Mouse (Mus musculus) kidney, postnatal 10 days (tissue): Measurements from ENCODE around the gene Atp6v1g2.
A peak's percentile ranks its signal among the peaks of the same experiment; 100 is the strongest.
"Not testable (repeated sequence)": the region's sequence is repeated elsewhere in the genome, so short reads cannot be mapped to it uniquely, and the experiment has no call there.

ENCODE experiments used
- DNase-seq: peaks from one replicate; pipeline ENCODE4 v3.0.0; 2021; ENCODE audit warnings: mixed read lengths

Atp6v1g2 gene

GRCm38 (mm10) chr17:35204494-35205379, 28.7 kb upstream of the Atp6v1g2 start, which contains the start of gene Lta:
TSS of gene Lta (minus strand) at chr17:35205351.
- no peak for DNase-seq

GRCm38 (mm10) chr17:35205380-35205769, 28.1 kb upstream of the Atp6v1g2 start:
- DNase-seq, result no peak

- DNase-seq, result no peak
Observed at GRCm38 (mm10) chr17:35209785-35210535, 23.5 kb upstream of the Atp6v1g2 start.

- DNase-seq, result no peak
Observed at GRCm38 (mm10) chr17:35210593-35210992, 22.9 kb upstream of the Atp6v1g2 start.

GRCm38 (mm10) chr17:35213071-35213470, 20.4 kb upstream of the Atp6v1g2 start:
- no peak for DNase-seq

DNA sequence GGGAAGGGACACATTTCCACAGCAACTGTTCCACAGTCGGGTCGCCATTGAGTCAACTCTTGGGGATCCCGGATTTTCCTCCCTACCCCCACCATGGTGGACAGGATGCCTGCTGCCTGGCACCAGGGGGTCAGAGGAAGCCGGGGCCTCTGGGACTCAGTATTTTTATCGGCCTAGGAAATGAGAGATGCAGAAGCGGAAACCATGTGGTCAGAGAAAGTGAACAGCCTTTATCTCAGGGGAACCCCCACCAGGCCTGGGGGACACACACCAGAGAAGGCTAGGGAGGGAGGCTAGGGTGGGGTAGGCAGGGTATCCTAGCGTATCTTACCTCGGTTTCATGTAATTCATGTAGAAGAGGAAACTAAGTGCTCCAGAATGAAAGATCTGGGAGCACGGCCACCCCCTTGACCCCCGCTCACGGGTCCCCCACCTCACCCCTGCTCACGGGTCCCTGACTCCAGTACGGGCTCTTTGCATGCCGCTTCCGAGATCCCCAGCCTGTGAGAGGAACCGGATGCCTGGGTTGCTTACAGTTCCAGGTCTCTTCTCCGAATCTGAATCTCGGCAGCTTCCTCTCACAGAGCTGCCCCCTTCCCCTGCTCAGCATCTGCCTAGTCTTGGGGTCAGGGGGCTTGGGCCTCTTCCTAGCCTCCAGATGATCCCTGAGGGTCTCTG, 14.8 kb upstream of the Atp6v1g2 start:
- peak; percentile 66 for DNase-seq

GRCm38 (mm10) chr17:35219601-35220041, 13.8 kb upstream of the Atp6v1g2 start:
- no peak for DNase-seq

GRCm38 (mm10) chr17:35220156-35220952, 13.1 kb upstream of the Atp6v1g2 start, which contains the start of gene Gm16181:
TSS of gene Gm16181 (plus strand) at chr17:35220834.
- peak; percentile 82 for DNase-seq

DNA sequence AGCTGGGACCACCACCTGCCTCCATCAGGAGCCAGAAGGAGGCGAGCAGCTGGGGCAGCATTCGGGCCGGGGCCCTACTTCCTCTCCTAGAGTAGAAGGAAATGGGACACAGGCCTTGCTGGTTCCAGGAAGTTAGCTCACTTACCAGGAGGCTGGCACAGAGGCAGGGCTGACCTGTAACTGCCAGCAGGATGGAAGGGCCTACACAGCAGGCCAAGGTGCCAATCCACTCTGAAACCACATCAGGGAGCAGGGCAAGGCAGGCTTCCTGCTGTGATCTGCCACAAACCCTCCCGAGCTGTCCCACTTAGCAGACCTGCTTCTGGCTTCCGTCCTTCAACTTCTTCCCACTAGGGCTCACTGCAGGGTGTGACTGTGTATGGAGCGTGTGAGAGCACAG, 11.2 kb upstream of the Atp6v1g2 start:
- peak; percentile 54 for DNase-seq

GRCm38 (mm10) chr17:35224641-35225040, 8.8 kb upstream of the Atp6v1g2 start:
- no peak for DNase-seq

- DNase-seq, result no peak
Observed at GRCm38 (mm10) chr17:35225456-35225855, 8.0 kb upstream of the Atp6v1g2 start.

DNA sequence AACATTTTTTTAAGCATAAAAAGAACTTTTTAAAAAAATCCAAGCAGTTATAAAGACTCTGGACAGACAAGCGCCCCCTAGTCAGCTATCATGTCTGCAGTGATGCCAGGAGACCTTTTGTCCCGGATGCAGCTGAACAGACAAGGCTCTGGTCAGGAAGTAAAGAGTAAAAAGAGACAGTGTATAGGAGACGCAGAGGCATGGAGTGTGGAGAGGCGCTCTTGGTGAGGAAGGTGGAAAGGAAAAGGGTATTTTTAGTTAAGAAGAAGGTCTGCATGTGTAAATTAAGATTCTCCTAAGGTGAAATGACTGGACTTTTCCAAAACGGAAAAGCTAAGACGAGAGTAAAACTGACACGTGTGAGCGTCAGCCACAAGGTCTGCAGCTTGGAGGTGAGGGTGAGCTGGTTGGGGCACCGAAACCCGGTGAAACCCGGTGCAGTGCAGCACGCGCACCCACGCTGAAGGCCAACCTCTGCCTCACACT, 6.9 kb upstream of the Atp6v1g2 start:
- no peak for DNase-seq

GRCm38 (mm10) chr17:35231022-35231421, 2.4 kb upstream of the Atp6v1g2 start:
- no peak for DNase-seq

- DNase-seq, result peak; percentile 93
Observed at GRCm38 (mm10) chr17:35232043-35232442, 1.4 kb upstream of the Atp6v1g2 start.

GRCm38 (mm10) chr17:35232659-35233058, 801 bp upstream of the Atp6v1g2 start:
- no peak for DNase-seq

DNA sequence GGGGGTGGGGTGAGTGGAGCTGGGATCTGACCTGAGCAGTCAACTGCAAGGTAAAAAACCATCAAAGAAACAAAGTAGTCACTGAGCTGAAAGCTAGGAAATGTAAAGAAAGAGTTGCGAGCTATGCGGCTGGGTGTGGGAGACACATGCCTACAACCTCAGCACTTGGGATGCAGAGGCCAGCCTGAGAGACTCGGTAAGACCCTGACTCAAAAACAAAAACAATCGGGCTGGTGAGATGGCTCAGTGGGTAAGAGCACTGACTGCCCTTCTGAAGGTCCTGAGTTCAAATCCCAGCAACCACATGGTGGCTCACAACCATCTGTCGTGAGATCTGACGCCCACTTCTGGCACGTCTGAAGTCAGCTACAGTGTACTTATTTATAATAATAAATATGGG, 630 bp downstream of the Atp6v1g2 start:
- not testable (repeated sequence) for DNase-seq

DNA sequence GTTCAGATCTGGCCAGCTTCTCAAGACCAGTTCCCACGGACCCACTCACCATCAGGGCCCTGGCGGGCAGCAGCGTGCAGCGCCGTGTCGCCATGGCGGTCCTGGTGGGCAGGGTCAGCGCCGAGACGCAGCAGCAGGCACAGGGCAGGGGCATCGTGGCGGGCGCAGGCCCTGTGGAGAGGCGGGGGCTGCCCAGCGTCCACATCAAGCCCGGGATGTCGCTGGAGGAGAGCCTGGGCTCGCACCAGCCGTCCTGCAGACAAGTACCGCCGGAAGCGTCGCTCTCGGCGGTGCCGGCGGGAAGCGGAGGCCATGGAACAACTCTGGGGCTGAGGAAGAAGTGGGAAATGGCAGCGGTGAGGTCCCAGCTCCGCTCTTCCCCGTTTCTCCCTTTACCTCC, 1.4 kb downstream of the Atp6v1g2 start:
- DNase-seq, result peak; percentile 74

GRCm38 (mm10) chr17:35235614-35236389, 2.3 kb downstream of the Atp6v1g2 start, which contains the start of gene Nfkbil1:
TSS of gene Nfkbil1 (minus strand) at chr17:35235792.
- peak; percentile 95 for DNase-seq

- peak; percentile 98 for DNase-seq
Observed at GRCm38 (mm10) chr17:35236390-35236746, 2.9 kb downstream of the Atp6v1g2 start.

GRCm38 (mm10) chr17:35236996-35237395, 3.5 kb downstream of the Atp6v1g2 start:
- no peak for DNase-seq

DNA sequence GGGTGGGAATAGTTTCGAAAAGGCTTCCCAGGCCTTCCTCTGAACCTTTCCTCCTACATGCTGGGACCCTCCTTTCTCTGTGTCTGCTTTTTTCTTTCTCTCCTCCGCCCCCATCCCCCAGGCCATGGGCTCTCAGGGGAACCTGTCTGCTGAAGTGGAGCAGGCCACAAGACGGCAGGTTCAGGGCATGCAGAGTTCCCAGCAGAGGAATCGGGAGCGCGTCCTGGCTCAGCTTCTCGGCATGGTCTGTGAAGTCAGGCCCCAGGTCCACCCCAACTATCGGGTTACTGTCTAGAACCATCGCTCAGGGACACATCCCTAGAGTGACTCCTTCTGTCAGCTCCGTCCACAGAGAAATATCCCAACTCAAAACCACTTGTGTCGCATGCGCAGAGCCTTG, 4.0 kb downstream of the Atp6v1g2 start:
- no peak for DNase-seq
